Mouse (Mus musculus): Measurements from ENCODE around the gene Runx1. TPM values are rescaled to one million over a fixed set of nuclear protein-coding genes. Genes with fewer than 3 reads are reported as not detected.

The Runx1 gene
- polyA plus RNA-seq (2014; fragmentation: Nextera tagmentation; extraction: Ambion mirVana), result 3.0 and 3.3 TPM in 2 replicates

DNA sequence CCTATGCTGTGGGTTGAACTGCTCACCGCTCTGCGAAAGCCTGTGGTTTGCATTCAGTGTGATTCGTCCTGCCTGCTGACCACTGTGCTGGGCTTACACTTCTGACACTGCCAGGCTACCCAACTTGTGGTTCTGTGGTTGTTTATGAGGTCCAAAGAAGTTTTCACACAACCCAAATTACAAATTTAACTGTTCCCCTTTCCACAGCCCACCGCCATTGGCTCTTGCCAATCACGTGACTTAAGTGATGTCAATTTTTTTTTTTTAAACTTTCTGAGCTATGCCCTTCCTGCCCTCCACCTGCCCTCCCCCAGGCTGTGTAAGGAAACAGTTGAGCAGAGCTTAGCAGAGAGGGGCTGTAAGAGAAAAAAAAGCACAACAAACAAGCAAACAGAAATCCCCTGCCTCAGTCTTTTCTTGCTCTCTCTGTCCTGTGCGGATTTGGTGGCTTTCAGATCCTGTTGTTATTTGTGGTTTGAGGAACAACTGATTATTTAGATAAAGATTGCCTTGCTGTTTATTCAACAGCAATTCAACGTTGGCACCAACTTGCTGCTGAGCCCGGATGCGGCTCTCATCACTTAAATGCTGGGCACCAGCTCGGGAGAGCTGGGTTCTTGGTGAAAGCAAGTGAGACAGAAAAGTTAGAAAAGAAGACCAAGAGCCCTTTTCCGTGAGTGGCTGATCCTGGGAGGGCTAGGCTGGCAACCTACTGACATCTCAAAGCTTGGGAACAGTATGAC, at the start of gene Runx1:
Gene Runx1 (minus strand): TSS at position 242 of the 743 bp plus-strand sequence.
- no peaks in the 10 kb centered on the region for H3K36me3 ChIP-seq (ENCODE audit: control insufficient read depth, insufficient read depth, low read length)
- H3K27ac ChIP-seq (ENCODE audit: low read depth), result no peak within 1 kb of the TSS
- no peaks in the 10 kb centered on the region for H3K9me3 ChIP-seq (ENCODE audit: control insufficient read depth, low read length)
- no peak within 1 kb of the TSS for H3K9ac ChIP-seq (ENCODE audit: low read length)
- WGBS, result 91% methylated on average over 11 of the region's 11 CpGs
- no peak within 1 kb of the TSS for H3K4me3 ChIP-seq (ENCODE audit: low read depth, low read length)
- H3K4me1 ChIP-seq (replicated peaks; ENCODE audit: control insufficient read depth, insufficient read depth, low read length), result peaks cover 4% of the 10 kb centered on the region
- no peak for ATAC-seq (replicated peaks; ENCODE audit: low FRiP score, low TSS enrichment, low read depth)
- H3K4me2 ChIP-seq (ENCODE audit: low read length), result no peak within 1 kb of the TSS
- DNase-seq (ENCODE audit: low spot score), result no peak
- H3K27me3 ChIP-seq (replicated peaks; ENCODE audit: control insufficient read depth, insufficient read depth, low read length), result no peaks in the 10 kb centered on the region

DNA sequence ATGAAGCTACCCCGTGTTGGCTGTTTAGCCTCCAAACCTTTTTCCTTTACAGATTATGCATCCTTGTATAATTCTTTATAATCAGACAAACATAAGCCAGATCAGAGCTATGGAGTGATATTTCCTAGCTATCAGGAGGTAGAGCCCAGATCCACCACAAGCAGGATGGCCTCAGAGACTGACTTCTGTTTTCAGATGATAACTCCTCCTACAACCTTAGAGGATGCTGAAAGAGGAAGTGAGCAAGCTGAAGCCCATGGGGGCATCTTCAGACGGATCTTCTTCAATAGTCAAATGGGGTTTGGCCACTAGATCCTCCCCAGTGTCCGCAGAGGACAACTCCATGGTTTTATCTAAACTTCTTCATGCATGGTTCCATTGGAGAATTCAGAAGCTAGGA, 48.1 kb upstream of the Runx1 start:
- ATAC-seq (replicated peaks; ENCODE audit: low FRiP score, low TSS enrichment, low read depth), result no peak
- Histone ChIP-seq H3K9me3 (ENCODE audit: control insufficient read depth, low read length) (no peaks in the 10 kb centered on the region), H3K4me1 (replicated peaks; ENCODE audit: control insufficient read depth, insufficient read depth, low read length) (0 out of 2 replicates have a peak, but pooled peaks cover 3% of the 10 kb centered on the region), H3K4me2 (ENCODE audit: low read length) (no peak overlapping the region), H3K9ac (ENCODE audit: low read length) (no peak overlapping the region), H3K4me3 (ENCODE audit: low read depth, low read length) (no peak overlapping the region), H3K36me3 (ENCODE audit: control insufficient read depth, insufficient read depth, low read length) (no peaks in the 10 kb centered on the region), H3K27ac (ENCODE audit: low read depth) (no peak overlapping the region), H3K27me3 (replicated peaks; ENCODE audit: control insufficient read depth, insufficient read depth, low read length) (no peaks in the 10 kb centered on the region)
- no peak for DNase-seq (ENCODE audit: low spot score)
- WGBS, result 91% methylated on average over 3 of the region's 3 CpGs

DNA sequence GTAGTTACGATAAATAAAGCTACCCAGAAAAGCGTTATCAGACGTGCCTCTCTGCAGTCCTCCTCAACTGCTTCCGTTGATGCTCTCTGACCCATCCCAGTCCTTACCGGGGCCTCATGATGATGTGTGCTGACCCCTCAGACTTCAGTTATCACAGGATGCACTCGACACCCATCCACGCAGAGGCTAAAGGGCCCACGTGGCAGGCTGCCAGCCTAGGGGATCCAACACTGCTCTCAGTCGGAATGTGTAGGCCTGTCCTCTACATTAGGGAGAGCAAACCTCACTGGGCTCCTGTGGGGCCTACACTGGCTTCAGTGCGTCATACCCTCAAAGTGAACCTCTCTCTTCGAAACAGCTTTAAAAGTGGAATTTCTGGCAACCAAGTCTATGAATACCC, 45.8 kb upstream of the Runx1 start:
- H3K4me1 ChIP-seq (replicated peaks; ENCODE audit: control insufficient read depth, insufficient read depth, low read length), result no peaks in the 10 kb centered on the region
- H3K4me2 ChIP-seq (ENCODE audit: low read length), result no peak overlapping the region
- no peak overlapping the region for H3K27ac ChIP-seq (ENCODE audit: low read depth)
- H3K27me3 ChIP-seq (replicated peaks; ENCODE audit: control insufficient read depth, insufficient read depth, low read length), result no peaks in the 10 kb centered on the region
- no peak overlapping the region for H3K4me3 ChIP-seq (ENCODE audit: low read depth, low read length)
- WGBS, result 84% methylated on average over 11 of the region's 11 CpGs
- DNase-seq (ENCODE audit: low spot score) (no peak), ATAC-seq (replicated peaks; ENCODE audit: low FRiP score, low TSS enrichment, low read depth) (no peak)
- H3K36me3 ChIP-seq (ENCODE audit: control insufficient read depth, insufficient read depth, low read length), result no peaks in the 10 kb centered on the region
- 0 out of 2 replicates have a peak, but pooled peaks cover 4% of the 10 kb centered on the region for H3K9me3 ChIP-seq (ENCODE audit: control insufficient read depth, low read length)
- no peak overlapping the region for H3K9ac ChIP-seq (ENCODE audit: low read length)

DNA sequence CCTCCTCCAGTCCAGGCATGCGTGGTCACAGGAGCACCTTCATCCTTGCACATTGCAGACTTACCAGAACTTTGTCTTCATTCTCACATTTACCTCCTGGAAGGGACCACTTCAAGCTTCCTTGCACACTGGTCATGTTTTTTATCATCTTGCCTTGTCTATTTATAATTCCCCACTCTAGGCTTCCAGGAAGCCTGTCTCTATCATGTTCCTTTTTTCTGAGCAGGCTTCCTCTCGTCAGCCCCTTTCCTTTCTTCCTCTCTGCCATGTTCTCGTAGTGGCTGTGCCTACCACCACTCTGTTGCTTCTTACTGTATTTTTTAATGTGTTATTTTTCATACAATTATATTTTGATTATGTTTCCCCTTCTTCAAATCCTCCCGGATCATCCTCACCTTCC, 42.6 kb upstream of the Runx1 start:
- Histone ChIP-seq H3K4me3 (ENCODE audit: low read depth, low read length) (no peak overlapping the region), H3K27me3 (replicated peaks; ENCODE audit: control insufficient read depth, insufficient read depth, low read length) (no peaks in the 10 kb centered on the region), H3K4me1 (replicated peaks; ENCODE audit: control insufficient read depth, insufficient read depth, low read length) (no peaks in the 10 kb centered on the region), H3K27ac (ENCODE audit: low read depth) (no peak overlapping the region), H3K4me2 (ENCODE audit: low read length) (no peak overlapping the region), H3K9me3 (ENCODE audit: control insufficient read depth, low read length) (0 out of 2 replicates have a peak, but pooled peaks cover 4% of the 10 kb centered on the region), H3K9ac (ENCODE audit: low read length) (no peak overlapping the region), H3K36me3 (ENCODE audit: control insufficient read depth, insufficient read depth, low read length) (no peaks in the 10 kb centered on the region)
- no peak for ATAC-seq (replicated peaks; ENCODE audit: low FRiP score, low TSS enrichment, low read depth)
- no peak for DNase-seq (ENCODE audit: low spot score)
- WGBS, result 93% methylated on average over 4 of the region's 4 CpGs

DNA sequence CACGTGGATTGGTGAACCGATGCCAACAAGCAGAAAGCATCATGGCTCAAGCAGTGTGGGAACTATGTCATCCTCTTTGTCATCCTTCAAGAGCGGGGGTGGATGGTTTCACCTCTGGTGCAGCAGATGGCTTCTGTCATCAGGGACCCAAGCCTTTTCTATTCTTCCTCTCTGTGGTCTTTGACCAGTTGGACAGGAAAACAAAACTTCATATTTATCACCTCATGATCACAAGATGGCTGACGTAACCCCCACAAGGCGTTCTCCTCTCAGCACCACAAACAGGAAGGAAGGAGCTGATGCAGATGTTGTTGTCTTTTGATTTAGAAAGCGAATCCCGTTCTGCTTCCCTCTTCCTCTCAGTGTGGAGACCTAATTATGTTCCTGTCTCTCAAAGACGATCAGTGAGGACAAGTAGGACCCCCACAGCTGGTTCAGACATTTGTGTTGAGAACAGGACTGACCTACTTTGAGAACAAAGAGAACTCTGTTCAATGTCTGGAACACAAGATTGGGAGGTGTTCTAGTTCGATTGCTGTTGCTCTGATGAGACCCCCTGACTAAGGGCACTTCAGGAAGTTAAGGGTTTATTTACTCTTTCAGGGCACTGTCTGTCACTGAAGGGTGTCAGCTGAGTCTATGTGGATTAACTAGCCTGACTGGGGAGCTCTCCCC, 41.4 kb upstream of the Runx1 start:
- H3K4me2 ChIP-seq (ENCODE audit: low read length), result no peak overlapping the region
- H3K4me3 ChIP-seq (ENCODE audit: low read depth, low read length), result no peak overlapping the region
- H3K9me3 ChIP-seq (ENCODE audit: control insufficient read depth, low read length), result 0 out of 2 replicates have a peak, but pooled peaks cover 4% of the 10 kb centered on the region
- ATAC-seq (replicated peaks; ENCODE audit: low FRiP score, low TSS enrichment, low read depth) (no peak), DNase-seq (ENCODE audit: low spot score) (no peak)
- no peaks in the 10 kb centered on the region for H3K36me3 ChIP-seq (ENCODE audit: control insufficient read depth, insufficient read depth, low read length)
- no peaks in the 10 kb centered on the region for H3K4me1 ChIP-seq (replicated peaks; ENCODE audit: control insufficient read depth, insufficient read depth, low read length)
- 77% methylated on average over 9 of the region's 9 CpGs for WGBS
- no peak overlapping the region for H3K9ac ChIP-seq (ENCODE audit: low read length)
- no peaks in the 10 kb centered on the region for H3K27me3 ChIP-seq (replicated peaks; ENCODE audit: control insufficient read depth, insufficient read depth, low read length)
- H3K27ac ChIP-seq (ENCODE audit: low read depth), result no peak overlapping the region

DNA sequence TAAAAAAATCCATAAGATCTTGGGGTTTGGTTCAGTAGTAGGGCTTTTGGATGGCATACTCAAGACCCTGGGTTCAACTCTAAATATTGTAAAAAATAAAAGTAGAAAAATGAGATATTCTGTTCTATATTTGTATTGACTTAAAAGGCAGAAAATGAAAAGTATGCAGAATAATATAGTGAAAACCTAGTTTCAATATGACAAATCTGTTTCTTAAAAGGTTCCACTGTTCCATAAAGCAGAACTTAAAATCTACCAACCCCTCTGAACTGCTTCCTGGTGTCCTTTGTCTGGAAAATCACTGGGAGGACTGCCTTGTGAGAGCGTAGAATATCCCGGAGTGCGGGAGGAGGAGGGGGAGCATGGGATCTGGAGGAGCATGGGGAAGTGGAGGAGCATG, 39.4 kb upstream of the Runx1 start:
- Histone ChIP-seq H3K27ac (ENCODE audit: low read depth) (no peak overlapping the region), H3K4me2 (ENCODE audit: low read length) (no peak overlapping the region), H3K4me3 (ENCODE audit: low read depth, low read length) (no peak overlapping the region), H3K36me3 (ENCODE audit: control insufficient read depth, insufficient read depth, low read length) (no peaks in the 10 kb centered on the region), H3K4me1 (replicated peaks; ENCODE audit: control insufficient read depth, insufficient read depth, low read length) (no peaks in the 10 kb centered on the region), H3K9me3 (ENCODE audit: control insufficient read depth, low read length) (0 out of 2 replicates have a peak, but pooled peaks cover 4% of the 10 kb centered on the region), H3K27me3 (replicated peaks; ENCODE audit: control insufficient read depth, insufficient read depth, low read length) (no peaks in the 10 kb centered on the region), H3K9ac (ENCODE audit: low read length) (no peak overlapping the region)
- ATAC-seq (replicated peaks; ENCODE audit: low FRiP score, low TSS enrichment, low read depth) (no peak), DNase-seq (ENCODE audit: low spot score) (no peak)
- 92% methylated on average over 3 of the region's 3 CpGs for WGBS

DNA sequence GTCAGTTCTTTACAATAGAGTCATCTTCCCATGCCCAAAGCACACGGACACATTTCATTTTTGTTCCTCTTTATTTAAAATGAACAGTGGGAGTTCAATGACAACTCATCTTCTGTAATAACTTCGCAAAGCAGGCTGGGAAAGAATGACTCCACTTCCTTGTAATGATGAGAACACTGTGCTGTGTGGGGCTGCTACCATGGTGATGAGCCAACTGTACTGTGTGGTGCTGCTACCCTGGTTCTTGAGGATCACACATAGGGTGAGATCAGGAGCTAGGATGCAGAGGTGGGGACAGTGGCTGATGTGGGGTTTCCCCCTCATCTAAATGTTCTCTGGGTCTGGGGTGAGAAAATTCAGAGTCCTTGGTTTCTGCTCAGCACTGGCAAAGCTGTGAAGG, 38.2 kb upstream of the Runx1 start:
- DNase-seq (ENCODE audit: low spot score) (no peak), ATAC-seq (replicated peaks; ENCODE audit: low FRiP score, low TSS enrichment, low read depth) (no peak)
- no peaks in the 10 kb centered on the region for H3K27me3 ChIP-seq (replicated peaks; ENCODE audit: control insufficient read depth, insufficient read depth, low read length)
- no peak overlapping the region for H3K9ac ChIP-seq (ENCODE audit: low read length)
- no peaks in the 10 kb centered on the region for H3K36me3 ChIP-seq (ENCODE audit: control insufficient read depth, insufficient read depth, low read length)
- H3K4me3 ChIP-seq (ENCODE audit: low read depth, low read length), result no peak overlapping the region
- no peak overlapping the region for H3K4me2 ChIP-seq (ENCODE audit: low read length)
- H3K9me3 ChIP-seq (ENCODE audit: control insufficient read depth, low read length), result 0 out of 2 replicates have a peak, but pooled peaks cover 4% of the 10 kb centered on the region
- no peaks in the 10 kb centered on the region for H3K4me1 ChIP-seq (replicated peaks; ENCODE audit: control insufficient read depth, insufficient read depth, low read length)
- H3K27ac ChIP-seq (ENCODE audit: low read depth), result no peak overlapping the region
- WGBS, result 75% methylated on average over 2 of the region's 2 CpGs

DNA sequence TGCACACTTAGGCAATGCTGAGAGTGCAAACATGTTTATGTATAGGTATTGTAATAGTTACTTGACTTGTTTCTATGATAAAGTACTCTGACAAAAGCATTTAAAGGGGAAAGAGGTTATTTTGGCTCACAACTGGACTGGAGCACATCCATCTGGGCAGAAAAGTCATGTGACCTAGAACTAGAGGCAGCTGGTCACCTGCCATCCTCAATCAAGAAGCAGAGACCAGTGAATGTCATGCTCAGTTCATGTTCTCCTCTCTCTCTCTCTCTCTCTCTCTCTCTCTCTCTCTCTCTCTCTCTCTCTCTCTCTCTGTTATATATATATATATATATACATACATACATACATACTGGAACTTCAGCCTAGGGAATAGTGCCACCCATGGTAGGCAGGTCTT, 37.2 kb upstream of the Runx1 start:
- Histone ChIP-seq H3K4me2 (ENCODE audit: low read length) (no peak overlapping the region), H3K27ac (ENCODE audit: low read depth) (no peak overlapping the region), H3K4me3 (ENCODE audit: low read depth, low read length) (no peak overlapping the region), H3K9ac (ENCODE audit: low read length) (no peak overlapping the region), H3K36me3 (ENCODE audit: control insufficient read depth, insufficient read depth, low read length) (no peaks in the 10 kb centered on the region), H3K4me1 (replicated peaks; ENCODE audit: control insufficient read depth, insufficient read depth, low read length) (no peaks in the 10 kb centered on the region), H3K27me3 (replicated peaks; ENCODE audit: control insufficient read depth, insufficient read depth, low read length) (no peaks in the 10 kb centered on the region), H3K9me3 (ENCODE audit: control insufficient read depth, low read length) (0 out of 2 replicates have a peak, but pooled peaks cover 4% of the 10 kb centered on the region)
- no peak for ATAC-seq (replicated peaks; ENCODE audit: low FRiP score, low TSS enrichment, low read depth)
- DNase-seq (ENCODE audit: low spot score), result no peak
